Mouse (Mus musculus) neural tube, embryonic 11.5 days (tissue): Measurements from ENCODE around the gene Vwa1. TPM values are rescaled to one million over a fixed set of nuclear protein-coding genes. Genes with fewer than 3 reads are reported as not detected.
A peak's percentile ranks its signal among the peaks of the same experiment; 100 is the strongest.
"Not testable (repeated sequence)": the region's sequence is repeated elsewhere in the genome, so short reads cannot be mapped to it uniquely, and the experiment has no call there.

Source experiments
- ATAC-seq: fragments of 200-750 bp; cut with Nextera tagmentation; 2 replicates; pipeline ENCODE4 v1.8.0; 2017; ENCODE audit warnings: moderate number of reproducible peaks, mild to moderate bottlenecking, moderate TSS enrichment, moderate library complexity; ENCODE audit not compliant: insufficient read depth, low FRiP score, low TSS enrichment
- DNase-seq: peaks from one replicate; pipeline ENCODE4 v3.0.0-alpha.2; 2015; ENCODE audit warnings: low spot score
- H3K27ac ChIP-seq: fragments of 300-500 bp; sonication (generic); 2 replicates; pipeline ENCODE4 v1.5.1; 2014; ENCODE audit warnings: low read depth, mild to moderate bottlenecking, low read length
- H3K27me3 ChIP-seq: fragments of 300-500 bp; sonication (generic); 2 replicates; pipeline ENCODE4 v1.6.1; 2014; ENCODE audit warnings: mild to moderate bottlenecking, low read length, mixed read lengths; ENCODE audit not compliant: control insufficient read depth, insufficient read depth
- H3K36me3 ChIP-seq: fragments of 300-500 bp; sonication (generic); 2 replicates; pipeline ENCODE4 v1.6.1; 2014; ENCODE audit warnings: mild to moderate bottlenecking, low read length, moderate library complexity, mixed read lengths; ENCODE audit not compliant: control insufficient read depth, insufficient read depth
- H3K4me1 ChIP-seq: fragments of 300-500 bp; sonication (generic); 2 replicates; pipeline ENCODE4 v1.6.1; 2014; ENCODE audit warnings: low read length, mixed read lengths; ENCODE audit not compliant: control insufficient read depth, insufficient read depth
- H3K4me2 ChIP-seq: fragments of 300-500 bp; sonication (generic); 2 replicates; pipeline ENCODE4 v1.6.1; 2014; ENCODE audit warnings: low read depth, mild to moderate bottlenecking, moderate library complexity
- H3K4me3 ChIP-seq: fragments of 300-500 bp; sonication (generic); 2 replicates; pipeline ENCODE4 v1.5.1; 2014; ENCODE audit warnings: low read depth, low read length
- H3K9ac ChIP-seq: fragments of 300-500 bp; sonication (generic); 2 replicates; pipeline ENCODE4 v1.6.1; 2014; ENCODE audit warnings: mild to moderate bottlenecking, low read length
- H3K9me3 ChIP-seq: fragments of 300-500 bp; sonication (generic); 2 replicates; pipeline ENCODE4 v1.6.1; 2016; ENCODE audit warnings: low read length; ENCODE audit not compliant: control insufficient read depth
- WGBS: fragments of 180-500 bp; shearing (Covaris S2); extraction: QIAGEN DNeasy Blood & Tissue Kit; methylation state at CpG from one replicate; pipeline ENCODE4 v1.1.7; 2014; 5-methylcytosine and 5-hydroxymethylcytosine counted together
- polyA plus RNA-seq: library from polyadenylated mRNA; unstranded; fragments of >200 nt; fragmentation: Nextera tagmentation; extraction: Ambion mirVana; gene quantifications from 2 replicates; pipeline ENCODE4 v1.2.1, GENCODE M21; 2014

The Vwa1 gene
- polyA plus RNA-seq, 1 experiment from 2014 or later: 13.1 TPM

DNA sequence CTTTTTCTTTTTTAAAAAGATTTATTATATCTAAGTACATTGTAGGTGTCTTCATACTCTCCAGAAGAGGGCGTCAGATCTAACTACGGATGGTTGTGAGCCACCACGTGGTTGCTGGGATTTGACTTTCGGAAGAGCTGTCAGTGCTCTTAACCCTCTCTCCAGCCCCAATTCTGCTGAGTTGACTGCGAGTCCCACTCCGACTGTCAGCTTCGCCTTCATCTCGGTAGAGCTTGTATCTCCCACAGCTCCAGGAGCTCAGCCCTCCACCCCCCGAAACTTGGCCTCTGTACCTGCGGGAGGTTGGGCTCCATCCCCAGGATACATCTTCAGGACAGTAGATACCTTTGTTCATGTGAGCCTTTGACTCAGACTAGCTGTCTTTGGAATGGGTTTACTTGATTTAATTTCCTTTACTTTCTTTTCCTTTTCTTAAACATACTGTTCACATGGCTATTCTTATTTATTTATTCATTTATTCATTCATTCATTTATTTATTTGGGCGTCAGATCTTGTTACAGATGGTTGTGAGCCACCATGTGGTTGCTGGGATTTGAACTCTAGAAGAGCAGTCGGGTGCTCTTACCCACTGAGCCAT lies 28.3 kb upstream of the Vwa1 start, which contains the start of gene Mrpl20:
Gene Mrpl20, plus strand, starts transcription at position 138 of the 599 bp plus-strand sequence.
- H3K27ac ChIP-seq: no peak within 1 kb of the TSS
- DNase-seq (no peak), ATAC-seq (no peak)

GRCm38 (mm10) chr4:155802075-155802474 lies 27.6 kb upstream of the Vwa1 start:
- Histone ChIP-seq H3K36me3 (no peaks in the 10 kb centered on the region; the same call in none of the 2 replicates), H3K27ac (no peak overlapping the region), H3K4me1 (peaks cover 11% of the 10 kb centered on the region; the same call in 1 of the 2 replicates), H3K4me3 (no peak overlapping the region), H3K9me3 (no peaks in the 10 kb centered on the region), H3K27me3 (no peaks in the 10 kb centered on the region), H3K9ac (no peak overlapping the region), H3K4me2 (no peak overlapping the region)
- no peak for ATAC-seq
- DNase-seq: no peak
- WGBS: 100% methylated on average over 1 of the region's 1 CpGs

More for the DNA sequence above, 28.3 kb upstream of the Vwa1 start, which contains the start of gene Mrpl20:
- Histone ChIP-seq H3K4me1 (peaks cover 11% of the 10 kb centered on the region; the same call in 1 of the 2 replicates), H3K9ac (peak within 1 kb of the TSS; percentile 78), H3K27me3 (no peaks in the 10 kb centered on the region), H3K9me3 (no peaks in the 10 kb centered on the region), H3K4me2 (peak within 1 kb of the TSS; percentile 76), H3K4me3 (peak within 1 kb of the TSS; percentile 89), H3K36me3 (peaks cover 4% of the 10 kb centered on the region)
- 15% methylated on average over 12 of the region's 12 CpGs for WGBS

DNA sequence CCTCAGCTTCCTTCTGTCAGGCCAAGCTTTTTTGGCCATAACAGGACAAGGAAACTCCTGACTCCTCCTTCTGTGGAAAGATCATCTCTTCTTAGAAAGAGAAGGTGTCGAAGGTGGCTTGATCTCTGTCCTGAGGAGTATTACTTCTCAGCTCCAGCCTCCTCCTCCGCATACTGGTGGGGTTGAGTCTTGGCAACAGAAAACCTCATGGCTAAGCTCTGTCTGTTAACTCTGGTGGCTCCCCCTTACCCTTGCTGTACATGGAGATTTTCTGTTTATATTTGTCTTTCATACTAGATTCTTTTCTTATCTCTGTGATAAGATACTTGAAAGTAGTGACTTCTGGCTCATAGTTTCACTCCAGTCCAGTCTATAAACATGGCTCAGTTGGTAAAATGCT lies 19.2 kb upstream of the Vwa1 start:
- Histone ChIP-seq H3K27me3 (no peaks in the 10 kb centered on the region), H3K4me1 (no peaks in the 10 kb centered on the region), H3K27ac (no peak overlapping the region), H3K4me3 (no peak overlapping the region), H3K9me3 (no peaks in the 10 kb centered on the region), H3K9ac (no peak overlapping the region), H3K36me3 (no peaks in the 10 kb centered on the region), H3K4me2 (no peak overlapping the region)
- 81% methylated on average over 2 of the region's 2 CpGs for WGBS
- ATAC-seq (no peak), DNase-seq (no peak)

DNA sequence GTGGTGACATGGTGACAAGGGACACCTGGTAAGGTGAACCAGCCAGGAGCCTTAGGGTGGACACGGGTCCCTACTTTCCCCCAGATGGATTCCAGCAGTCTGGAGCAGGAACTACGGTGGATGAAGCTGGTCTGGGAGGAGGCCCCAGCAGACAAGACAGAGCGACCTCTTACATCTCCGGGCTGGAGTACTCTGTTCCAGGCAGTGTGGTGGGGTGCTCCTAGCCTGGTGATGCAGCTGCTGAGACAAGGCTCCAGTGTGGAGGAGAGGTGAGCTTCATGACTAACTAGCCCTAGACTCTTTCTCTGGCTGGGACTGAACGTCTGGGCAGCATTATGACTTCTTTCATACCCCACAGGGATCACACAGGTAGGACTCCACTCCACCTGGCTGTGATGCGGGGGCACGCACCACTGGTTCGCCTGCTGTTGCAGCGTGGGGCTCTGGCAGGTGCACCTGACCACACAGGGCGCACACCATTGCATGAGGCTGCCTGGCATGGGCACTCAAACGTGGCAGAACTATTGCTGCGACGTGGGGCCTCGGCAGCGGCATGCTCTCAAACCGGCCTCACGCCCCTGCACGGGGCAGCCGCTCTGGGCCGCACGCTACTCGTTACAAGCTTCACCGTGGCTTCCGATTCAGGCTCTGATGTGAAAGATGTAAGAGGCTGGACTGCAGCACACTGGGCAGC lies 16.9 kb upstream of the Vwa1 start:
- DNase-seq: no peak
- no peaks in the 10 kb centered on the region for H3K36me3 ChIP-seq
- no peaks in the 10 kb centered on the region for H3K4me1 ChIP-seq
- no peak overlapping the region for H3K4me2 ChIP-seq
- no peaks in the 10 kb centered on the region for H3K27me3 ChIP-seq
- H3K27ac ChIP-seq: no peak overlapping the region
- no peak overlapping the region for H3K4me3 ChIP-seq
- WGBS: 77% methylated on average over 24 of the region's 24 CpGs
- no peak overlapping the region for H3K9ac ChIP-seq
- ATAC-seq: no peak
- no peaks in the 10 kb centered on the region for H3K9me3 ChIP-seq

DNA sequence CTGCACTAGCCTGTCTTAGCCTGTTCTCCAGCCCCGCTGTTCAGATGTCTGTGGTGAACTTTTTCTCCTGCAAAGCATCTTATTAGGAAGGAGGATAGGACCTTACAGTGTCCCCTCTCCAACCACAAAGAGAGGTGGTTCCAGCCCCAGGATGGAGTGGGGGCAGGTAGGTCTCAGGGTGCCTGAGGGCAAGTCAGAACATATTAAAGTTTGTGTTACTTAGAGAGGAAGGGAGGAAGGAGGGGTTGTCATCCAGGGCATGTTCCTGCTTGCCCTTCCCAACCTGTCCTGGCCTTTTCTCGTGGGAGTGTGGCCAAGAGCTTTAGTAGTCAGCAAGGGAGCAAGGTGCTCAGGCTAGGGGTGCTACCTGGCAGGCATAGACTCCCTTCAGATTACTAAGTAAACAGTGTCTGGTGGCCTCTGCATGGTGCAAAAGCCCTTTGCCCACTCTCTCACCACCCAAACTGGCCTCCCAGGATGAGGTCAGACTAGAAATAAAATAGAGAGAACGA lies 16.2 kb upstream of the Vwa1 start:
- DNase-seq (no peak), ATAC-seq (no peak)
- Histone ChIP-seq H3K27me3 (no peaks in the 10 kb centered on the region), H3K27ac (no peak overlapping the region), H3K4me2 (no peak overlapping the region), H3K9me3 (no peaks in the 10 kb centered on the region), H3K4me1 (no peaks in the 10 kb centered on the region), H3K4me3 (no peak overlapping the region), H3K9ac (no peak overlapping the region), H3K36me3 (no peaks in the 10 kb centered on the region)
- whole genome bisulfite sequencing: 71% methylated on average over 3 of the region's 3 CpGs

DNA sequence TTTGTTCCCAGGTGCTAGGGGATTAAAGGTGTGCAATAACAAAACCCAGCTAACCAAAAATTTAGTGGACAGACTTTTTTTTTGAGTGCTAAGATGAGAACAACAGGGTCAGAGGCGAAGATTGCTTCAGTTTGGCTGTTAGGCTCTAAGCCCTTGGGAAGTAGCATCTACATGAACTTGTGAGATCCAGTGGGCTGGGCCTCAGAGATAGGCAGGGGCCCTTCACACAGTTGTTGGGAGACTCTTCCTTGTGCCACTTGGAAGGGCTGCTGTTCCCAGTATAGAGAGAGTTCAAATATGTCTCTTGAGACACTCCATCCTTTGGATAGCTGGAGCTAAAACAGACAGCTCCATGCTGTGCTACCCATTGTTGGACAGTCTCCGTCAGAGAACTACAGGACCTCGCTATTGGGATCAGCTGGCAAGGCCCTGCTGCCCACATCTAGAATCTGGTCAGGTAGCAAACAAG lies 15.6 kb upstream of the Vwa1 start, which contains the start of gene Ankrd65:
Gene Ankrd65, plus strand, starts transcription at position 419 of the 469 bp plus-strand sequence.
- H3K4me2 ChIP-seq: no peak within 1 kb of the TSS
- no peaks in the 10 kb centered on the region for H3K36me3 ChIP-seq
- H3K9me3 ChIP-seq: no peaks in the 10 kb centered on the region
- no peak within 1 kb of the TSS for H3K9ac ChIP-seq
- H3K4me1 ChIP-seq: no peaks in the 10 kb centered on the region
- DNase-seq: no peak
- no peak within 1 kb of the TSS for H3K4me3 ChIP-seq
- ATAC-seq: no peak
- no peaks in the 10 kb centered on the region for H3K27me3 ChIP-seq
- 82% methylated on average over 3 of the region's 3 CpGs for WGBS
- H3K27ac ChIP-seq: no peak within 1 kb of the TSS

GRCm38 (mm10) chr4:155788833-155789232 lies 14.3 kb upstream of the Vwa1 start:
- not testable (repeated sequence) for DNase-seq, H3K4me3 ChIP-seq, H3K9ac ChIP-seq, H3K9me3 ChIP-seq, H3K4me2 ChIP-seq, H3K36me3 ChIP-seq, ATAC-seq, H3K27me3 ChIP-seq, H3K4me1 ChIP-seq, H3K27ac ChIP-seq
- 82% methylated on average over 4 of the region's 4 CpGs for WGBS

DNA sequence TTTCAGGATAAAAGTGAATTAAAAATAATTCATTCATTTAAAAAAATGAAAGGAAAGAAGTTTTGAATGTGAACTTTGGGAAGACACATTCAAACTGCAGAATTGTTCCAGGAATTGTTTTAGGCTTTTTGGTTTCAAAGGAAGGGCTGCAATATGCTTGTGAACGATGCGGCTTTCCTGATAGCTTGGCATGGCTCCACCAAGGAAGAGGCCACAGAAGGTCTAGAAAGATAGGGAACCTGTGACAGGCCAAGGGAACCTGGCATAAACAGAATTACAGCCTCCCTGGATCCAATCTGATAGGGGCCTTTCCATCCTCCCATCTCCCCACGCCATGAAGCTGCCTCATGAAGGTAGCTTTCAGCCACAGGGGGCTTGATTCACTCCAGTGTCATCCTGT lies 13.8 kb upstream of the Vwa1 start:
- Histone ChIP-seq H3K36me3 (no peaks in the 10 kb centered on the region), H3K9me3 (no peaks in the 10 kb centered on the region), H3K4me1 (0 out of 2 replicates have a peak, but pooled peaks cover 2% of the 10 kb centered on the region), H3K4me3 (no peak overlapping the region), H3K27me3 (no peaks in the 10 kb centered on the region), H3K9ac (no peak overlapping the region), H3K4me2 (no peak overlapping the region), H3K27ac (no peak overlapping the region)
- WGBS: 81% methylated on average over 3 of the region's 3 CpGs
- no peak for DNase-seq
- no peak for ATAC-seq
